Mouse (Mus musculus): ENCODE measurements at regions not wholly inside any gene's neighbourhood (a gene's known extent, or its start where the extent isn't known, plus 50 kb on each side); places are given as distances from the start of the nearest gene placed in this dataset.

DNA sequence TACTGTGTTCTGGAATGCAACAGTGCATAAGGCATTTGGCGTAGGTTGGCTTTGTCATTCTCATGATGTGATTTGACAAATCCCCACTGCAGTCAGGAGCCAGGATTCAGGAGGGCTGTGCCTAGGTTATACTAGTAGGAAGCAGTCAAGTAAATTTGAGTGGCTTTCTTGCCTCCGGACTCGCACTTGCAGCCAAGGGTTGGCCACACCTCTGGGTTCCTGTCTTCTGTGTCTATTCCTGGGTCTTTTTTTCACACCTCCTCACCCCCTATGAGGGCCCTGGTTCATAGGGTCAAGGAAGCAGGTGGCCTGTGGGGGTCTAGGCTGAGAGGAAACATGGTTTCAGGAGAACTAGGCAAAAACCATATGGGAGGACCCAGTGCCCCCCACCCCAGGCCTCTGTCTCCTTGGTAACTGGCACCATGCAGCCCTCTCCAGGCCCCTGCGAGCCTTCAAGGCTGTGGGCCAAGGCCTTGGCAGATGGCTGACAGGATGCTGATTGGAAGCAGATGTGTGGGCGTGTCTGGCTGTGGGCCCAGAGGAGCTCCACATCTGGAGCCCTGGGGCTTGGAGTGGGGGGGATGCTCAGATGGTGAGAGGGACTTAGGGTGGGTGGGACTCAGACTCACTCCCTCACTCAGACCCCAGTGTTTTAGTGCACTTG is 195.7 kb downstream of the Rgs3 start:
- no peak for TF ChIP-seq EP300 (IDR thresholded peaks at IDR 0.05; ENCODE audit: low read depth)
- peak; percentile 54 for ATAC-seq
- H3K4me3 ChIP-seq (ENCODE audit: low read depth, low read length) = no peak overlapping the region
- H3K4me1 ChIP-seq (ENCODE audit: insufficient read depth) = peaks cover 4% of the 10 kb centered on the region; the same call in 1 of the 2 replicates
- H3K27ac ChIP-seq (ENCODE audit: low read depth) = no peak overlapping the region
- peak; percentile 35 for DNase-seq
- no peaks in the 10 kb centered on the region for H3K9me3 ChIP-seq (ENCODE audit: low read length)
- 60% methylated on average over 5 of the region's 5 CpGs for WGBS (ENCODE audit: insufficient replicate concordance)
- H3K27me3 ChIP-seq (ENCODE audit: insufficient read depth, low read length) = no peaks in the 10 kb centered on the region
- H3K9ac ChIP-seq (replicated peaks) = no peak overlapping the region
- no peak overlapping the region for H3K4me2 ChIP-seq (ENCODE audit: low read depth, low read length)
- H3K36me3 ChIP-seq (replicated peaks; ENCODE audit: insufficient read depth, low read length) = no peaks in the 10 kb centered on the region

- H3K36me3 ChIP-seq (replicated peaks; ENCODE audit: insufficient read depth, low read length) = no peaks in the 10 kb centered on the region
- H3K4me3 ChIP-seq (ENCODE audit: low read depth, low read length) = no peak overlapping the region
- DNase-seq (no peak), ATAC-seq (no peak)
- peaks cover 4% of the 10 kb centered on the region; the same call in 1 of the 2 replicates for H3K4me1 ChIP-seq (ENCODE audit: insufficient read depth)
- no peak overlapping the region for H3K9ac ChIP-seq (replicated peaks)
- WGBS (ENCODE audit: insufficient replicate concordance) = 20% methylated on average over 10 of the region's 10 CpGs
- no peak overlapping the region for H3K27ac ChIP-seq (ENCODE audit: low read depth)
- no peaks in the 10 kb centered on the region for H3K27me3 ChIP-seq (ENCODE audit: insufficient read depth, low read length)
- H3K4me2 ChIP-seq (ENCODE audit: low read depth, low read length) = no peak overlapping the region
- no peak for TF ChIP-seq CTCF (IDR thresholded peaks at IDR 0.05; ENCODE audit: low read depth)
- TF ChIP-seq EP300 (IDR thresholded peaks at IDR 0.05; ENCODE audit: low read depth) = no peak
- H3K9me3 ChIP-seq (ENCODE audit: low read length) = no peaks in the 10 kb centered on the region
Measured at GRCm38 (mm10) chr4:62756721-62757206, 197.1 kb downstream of the Rgs3 start.

DNA sequence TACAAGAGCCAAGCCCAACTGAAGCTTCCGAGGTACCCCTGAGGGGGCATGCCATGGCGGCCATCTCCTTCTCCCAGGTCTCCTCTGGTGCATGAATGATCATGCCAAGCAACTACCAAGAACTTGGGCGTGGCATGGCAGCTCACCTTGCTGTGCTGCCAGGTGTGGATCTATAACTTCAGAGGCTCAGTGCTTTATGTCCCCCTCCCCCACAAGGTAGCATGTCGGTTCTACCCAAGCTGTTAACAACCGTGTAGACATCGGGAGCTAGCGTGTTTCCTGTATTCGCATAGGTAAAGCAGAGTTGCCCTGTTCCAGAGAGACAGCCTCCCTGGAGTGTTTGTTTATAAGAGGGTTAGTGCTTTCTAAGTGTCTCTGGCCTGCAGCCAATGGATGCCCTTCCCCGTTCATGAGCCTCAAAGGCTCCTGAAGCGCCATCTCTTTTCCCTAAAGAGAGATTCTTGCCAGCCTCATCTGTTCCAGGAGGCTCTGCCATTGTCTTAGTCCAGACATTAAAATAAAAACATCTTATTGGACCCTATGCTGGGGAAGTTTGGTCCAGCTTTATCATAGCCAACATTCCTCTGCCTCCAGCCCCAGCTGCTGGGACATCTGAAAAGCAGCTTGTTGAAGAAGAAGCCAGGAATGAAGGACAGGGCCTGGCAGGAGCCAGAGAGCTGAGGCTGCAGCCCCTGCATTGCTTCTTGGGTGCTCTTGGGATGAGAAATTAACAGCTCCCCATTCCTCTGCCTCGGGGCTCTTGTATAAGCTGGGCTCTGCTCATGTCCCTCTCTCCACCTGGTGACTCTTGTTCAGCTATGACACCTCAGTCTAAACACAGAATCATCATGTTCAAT is 201.3 kb downstream of the Rgs3 start:
- Histone ChIP-seq H3K36me3 (replicated peaks; ENCODE audit: insufficient read depth, low read length) (no peaks in the 10 kb centered on the region), H3K4me3 (ENCODE audit: low read depth, low read length) (no peak overlapping the region), H3K9ac (replicated peaks) (no peak overlapping the region), H3K27ac (ENCODE audit: low read depth) (no peak overlapping the region), H3K4me1 (ENCODE audit: insufficient read depth) (no peaks in the 10 kb centered on the region), H3K9me3 (ENCODE audit: low read length) (no peaks in the 10 kb centered on the region), H3K27me3 (ENCODE audit: insufficient read depth, low read length) (no peaks in the 10 kb centered on the region), H3K4me2 (ENCODE audit: low read depth, low read length) (no peak overlapping the region)
- DNase-seq (no peak), ATAC-seq (no peak)
- WGBS (ENCODE audit: insufficient replicate concordance) = 69% methylated on average over 11 of the region's 11 CpGs
- TF ChIP-seq CTCF (IDR thresholded peaks at IDR 0.05; ENCODE audit: low read depth) (no peak), EP300 (IDR thresholded peaks at IDR 0.05; ENCODE audit: low read depth) (no peak)

DNA sequence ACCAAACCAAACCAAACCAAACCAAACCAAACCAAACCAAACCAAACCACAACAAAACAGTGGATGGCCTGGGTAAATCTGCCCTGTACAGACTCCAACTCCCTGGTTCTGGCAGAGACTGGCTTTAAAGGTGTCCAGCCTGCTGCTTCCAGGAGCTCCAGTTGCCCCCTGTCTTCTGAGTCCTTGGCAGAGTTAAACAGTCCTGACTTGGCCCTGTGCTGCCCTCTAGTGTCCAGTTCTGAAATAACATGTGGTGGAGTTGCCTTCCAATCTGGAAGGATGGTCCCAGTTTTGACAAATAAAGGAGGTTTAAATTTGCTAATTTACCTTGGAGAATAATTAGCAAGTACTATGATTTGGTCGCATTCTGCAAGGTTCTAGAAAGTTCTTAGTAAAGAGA is 202.0 kb downstream of the Rgs3 start:
- WGBS (ENCODE audit: insufficient replicate concordance) = 0% methylated on average over 1 of the region's 1 CpGs
- no peaks in the 10 kb centered on the region for H3K36me3 ChIP-seq (replicated peaks; ENCODE audit: insufficient read depth, low read length)
- H3K9ac ChIP-seq (replicated peaks) = no peak overlapping the region
- no peaks in the 10 kb centered on the region for H3K9me3 ChIP-seq (ENCODE audit: low read length)
- H3K27ac ChIP-seq (ENCODE audit: low read depth) = no peak overlapping the region
- H3K4me1 ChIP-seq (ENCODE audit: insufficient read depth) = no peaks in the 10 kb centered on the region
- no peak for ATAC-seq
- H3K4me2 ChIP-seq (ENCODE audit: low read depth, low read length) = no peak overlapping the region
- TF ChIP-seq EP300 (IDR thresholded peaks at IDR 0.05; ENCODE audit: low read depth) (no peak), CTCF (IDR thresholded peaks at IDR 0.05; ENCODE audit: low read depth) (peak; percentile 92)
- peak; percentile 77 for DNase-seq
- no peaks in the 10 kb centered on the region for H3K27me3 ChIP-seq (ENCODE audit: insufficient read depth, low read length)
- H3K4me3 ChIP-seq (ENCODE audit: low read depth, low read length) = no peak overlapping the region

GRCm38 (mm10) chr4:62763990-62764389 is 201.4 kb upstream of the Zfp618 start:
- DNase-seq (peak; percentile 79), ATAC-seq (peak; percentile 81)
- Histone ChIP-seq H3K9ac (replicated peaks) (no peak overlapping the region), H3K27ac (ENCODE audit: low read depth) (no peak overlapping the region), H3K4me2 (ENCODE audit: low read depth, low read length) (no peak overlapping the region), H3K27me3 (ENCODE audit: insufficient read depth, low read length) (no peaks in the 10 kb centered on the region), H3K4me1 (ENCODE audit: insufficient read depth) (no peaks in the 10 kb centered on the region), H3K4me3 (ENCODE audit: low read depth, low read length) (no peak overlapping the region), H3K9me3 (ENCODE audit: low read length) (no peaks in the 10 kb centered on the region), H3K36me3 (replicated peaks; ENCODE audit: insufficient read depth, low read length) (no peaks in the 10 kb centered on the region)
- TF ChIP-seq EP300 (IDR thresholded peaks at IDR 0.05; ENCODE audit: low read depth) (no peak), CTCF (IDR thresholded peaks at IDR 0.05; ENCODE audit: low read depth) (peak; percentile 91)
- 12% methylated on average over 5 of the region's 5 CpGs for WGBS (ENCODE audit: insufficient replicate concordance)

DNA sequence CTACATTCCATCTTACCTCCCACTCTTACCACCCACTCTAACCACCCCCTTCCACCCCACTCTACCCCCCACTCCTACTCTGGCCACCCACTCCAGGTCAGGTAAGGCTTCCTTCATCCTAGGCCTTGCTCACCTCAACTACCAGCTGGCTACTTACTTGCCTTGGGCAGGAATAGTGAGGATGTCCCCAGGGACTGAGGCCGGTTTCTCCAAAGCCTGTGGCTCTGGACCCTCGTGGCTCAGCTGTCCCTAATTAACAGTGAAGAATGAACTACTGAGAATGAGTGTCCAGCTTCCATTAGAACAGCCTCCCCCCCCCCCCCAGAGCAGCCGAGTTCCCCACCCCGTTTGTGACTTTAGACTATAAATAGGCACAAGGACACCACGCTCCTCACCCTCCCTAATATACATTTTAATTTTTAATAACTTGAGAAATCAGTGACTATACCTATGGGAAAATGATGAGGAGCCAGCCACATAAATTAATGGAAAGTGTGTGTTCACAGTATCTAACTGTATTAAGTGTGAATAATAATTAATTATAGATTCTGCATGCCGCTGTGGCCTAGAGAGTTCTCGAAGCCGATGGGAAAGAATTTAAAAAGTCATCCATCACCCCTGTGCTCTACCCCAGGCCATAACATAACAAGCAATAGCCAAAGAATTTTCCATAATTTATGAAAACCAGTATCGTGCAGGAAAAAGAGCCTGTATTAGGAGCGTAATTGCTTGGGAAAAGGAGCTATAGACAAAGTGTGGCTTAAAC is 195.7 kb upstream of the Zfp618 start:
- no peaks in the 10 kb centered on the region for H3K27me3 ChIP-seq (ENCODE audit: insufficient read depth, low read length)
- DNase-seq = no peak
- ATAC-seq = no peak
- H3K27ac ChIP-seq (ENCODE audit: low read depth) = no peak overlapping the region
- H3K36me3 ChIP-seq (replicated peaks; ENCODE audit: insufficient read depth, low read length) = no peaks in the 10 kb centered on the region
- TF ChIP-seq EP300 (IDR thresholded peaks at IDR 0.05; ENCODE audit: low read depth) = no peak
- TF ChIP-seq CTCF (IDR thresholded peaks at IDR 0.05; ENCODE audit: low read depth) = no peak
- H3K9ac ChIP-seq (replicated peaks) = no peak overlapping the region
- WGBS (ENCODE audit: insufficient replicate concordance) = 77% methylated on average over 10 of the region's 10 CpGs
- H3K4me3 ChIP-seq (ENCODE audit: low read depth, low read length) = no peak overlapping the region
- no peak overlapping the region for H3K4me2 ChIP-seq (ENCODE audit: low read depth, low read length)
- H3K4me1 ChIP-seq (ENCODE audit: insufficient read depth) = no peaks in the 10 kb centered on the region
- no peaks in the 10 kb centered on the region for H3K9me3 ChIP-seq (ENCODE audit: low read length)
